Mouse (Mus musculus) effector memory CD4-positive, alpha-beta T cell, adult 7 months (primary cell): Measurements from ENCODE around the gene Olfr630. TPM values are rescaled to one million over a fixed set of nuclear protein-coding genes. Genes with fewer than 3 reads are reported as not detected.

Experiments
- polyA plus RNA-seq: library from polyadenylated mRNA; unstranded; fragments of 100-300 nt; shearing (Covaris generic); gene quantifications from one replicate; pipeline ENCODE4 v1.2.1, GENCODE M21; 2017

Gene Olfr630
- polyA plus RNA-seq: not detected

GRCm38 (mm10) chr7:103757233-103757632, at the start of gene Olfr630:
Gene Olfr630, minus strand, starts transcription at chr7:103757333.

GRCm38 (mm10) chr7:103791721-103792120, 34.6 kb upstream of the Olfr630 start, which contains the start of gene Olfr67:
Gene Olfr67, minus strand, starts transcription at chr7:103791821.

DNA sequence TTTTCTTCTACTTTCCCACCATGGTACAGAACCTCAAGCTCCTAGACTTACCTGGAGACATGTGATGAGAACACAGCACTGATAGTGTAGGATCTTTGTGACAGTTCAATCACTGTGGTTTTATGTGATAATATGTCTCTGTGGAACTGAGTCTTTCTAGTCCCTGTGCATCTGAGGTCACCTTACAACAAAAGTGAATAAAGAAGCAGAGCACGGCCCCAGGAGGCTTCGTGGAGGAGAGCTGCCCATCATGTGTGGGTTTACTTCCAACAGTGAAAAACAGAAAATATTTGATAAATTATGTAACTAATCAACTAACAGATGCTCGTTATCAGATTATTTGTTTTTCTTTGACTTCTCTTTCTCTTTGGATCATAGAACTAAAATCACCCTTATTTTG, 22.5 kb upstream of the Olfr630 start, which contains the start of gene Olfr68:
TSS of gene Olfr68 (minus strand) at position 101 of the 400 bp plus-strand sequence.

GRCm38 (mm10) chr7:103771494-103771893, 14.4 kb upstream of the Olfr630 start, which contains the start of gene Olfr69:
Gene Olfr69, minus strand, starts transcription at chr7:103771594.

GRCm38 (mm10) chr7:103744843-103745242, 12.3 kb downstream of the Olfr630 start, which contains the start of gene Olfr629:
Gene Olfr629, minus strand, starts transcription at chr7:103744943.

GRCm38 (mm10) chr7:103730074-103730473, 27.1 kb downstream of the Olfr630 start, which contains the start of gene Olfr628:
Gene Olfr628, plus strand, starts transcription at chr7:103730374.

DNA sequence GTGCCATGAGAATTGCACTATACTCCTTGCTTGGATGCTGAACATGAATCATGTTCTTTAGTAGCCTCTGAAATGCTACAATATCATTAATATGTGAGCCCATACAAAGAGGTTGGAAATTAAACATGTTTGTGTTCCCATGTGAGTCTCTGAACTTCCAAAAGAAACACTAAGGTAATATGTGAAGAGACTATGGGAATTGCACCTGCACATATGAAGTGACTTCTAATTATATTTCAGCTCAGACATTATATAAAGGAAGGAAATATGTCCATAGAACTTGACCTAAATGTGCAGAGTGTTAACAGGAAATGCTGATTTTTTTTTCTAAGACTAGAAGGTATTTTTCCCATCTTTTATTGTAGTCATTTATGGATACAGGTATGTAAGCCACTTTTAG, 42.8 kb downstream of the Olfr630 start, which contains the start of gene Olfr243:
TSS of gene Olfr243 (plus strand) at position 301 of the 400 bp plus-strand sequence.

Other genes with a start within 250 kb of the Olfr630 start
- not detected for gene Olfr610, start 245.2 kb downstream of the Olfr630 start, polyA plus RNA-seq
- not detected for gene Olfr611, start 236.5 kb downstream of the Olfr630 start, polyA plus RNA-seq
- gene Olfr612, start 214.6 kb downstream of the Olfr630 start, polyA plus RNA-seq: not detected
- gene Olfr613, start 209.3 kb downstream of the Olfr630 start, polyA plus RNA-seq: not detected
- gene Olfr615, start 201.3 kb downstream of the Olfr630 start, polyA plus RNA-seq: 0.23 TPM
- gene Olfr616, start 188.2 kb downstream of the Olfr630 start, polyA plus RNA-seq: not detected
- not detected for gene Olfr617, start 184.3 kb downstream of the Olfr630 start, polyA plus RNA-seq
- not detected for gene Olfr618, start 167.2 kb downstream of the Olfr630 start, polyA plus RNA-seq
- not detected for gene Olfr619, start 156.8 kb downstream of the Olfr630 start, polyA plus RNA-seq
- 0.45 TPM for gene Olfr620, start 144.8 kb downstream of the Olfr630 start, polyA plus RNA-seq
- not detected for gene Olfr622, start 114.6 kb downstream of the Olfr630 start, polyA plus RNA-seq
- gene Olfr623, start 93.6 kb downstream of the Olfr630 start, polyA plus RNA-seq: not detected
- gene Olfr624, start 86.1 kb downstream of the Olfr630 start, polyA plus RNA-seq: not detected
- not detected for gene Olfr625-ps1, start 74.6 kb downstream of the Olfr630 start, polyA plus RNA-seq
- gene Olfr243, start 42.7 kb downstream of the Olfr630 start, polyA plus RNA-seq: 0.07 TPM
- not detected for gene Olfr628, start 27.0 kb downstream of the Olfr630 start, polyA plus RNA-seq
- gene Olfr629, start 12.4 kb downstream of the Olfr630 start, polyA plus RNA-seq: not detected
- gene Olfr69, start 14.3 kb upstream of the Olfr630 start, polyA plus RNA-seq: not detected
- gene Olfr68, start 22.4 kb upstream of the Olfr630 start, polyA plus RNA-seq: not detected
- not detected for gene Olfr67, start 34.5 kb upstream of the Olfr630 start, polyA plus RNA-seq
- gene Hbb-bt, start 56.7 kb upstream of the Olfr630 start, polyA plus RNA-seq: not detected
- 4.4 TPM for gene Hbb-bs, start 70.8 kb upstream of the Olfr630 start, polyA plus RNA-seq
- gene Hbb-bh2, start 83.2 kb upstream of the Olfr630 start, polyA plus RNA-seq: not detected
- gene Hbb-bh1, start 85.8 kb upstream of the Olfr630 start, polyA plus RNA-seq: 0.65 TPM
- gene Hbb-y, start 95.9 kb upstream of the Olfr630 start, polyA plus RNA-seq: not detected
- gene Olfr66, start 128.9 kb upstream of the Olfr630 start, polyA plus RNA-seq: not detected
- gene Olfr64, start 137.2 kb upstream of the Olfr630 start, polyA plus RNA-seq: not detected
- gene Olfr65, start 146.2 kb upstream of the Olfr630 start, polyA plus RNA-seq: not detected
- not detected for gene Olfr631, start 171.5 kb upstream of the Olfr630 start, polyA plus RNA-seq
- gene Olfr632, start 177.0 kb upstream of the Olfr630 start, polyA plus RNA-seq: 0.43 TPM
- gene Olfr633, start 187.1 kb upstream of the Olfr630 start, polyA plus RNA-seq: not detected
- gene Olfr635, start 213.8 kb upstream of the Olfr630 start, polyA plus RNA-seq: 0.09 TPM
- gene Olfr638, start 241.4 kb upstream of the Olfr630 start, polyA plus RNA-seq: not detected